In the genomic region with DNA sequence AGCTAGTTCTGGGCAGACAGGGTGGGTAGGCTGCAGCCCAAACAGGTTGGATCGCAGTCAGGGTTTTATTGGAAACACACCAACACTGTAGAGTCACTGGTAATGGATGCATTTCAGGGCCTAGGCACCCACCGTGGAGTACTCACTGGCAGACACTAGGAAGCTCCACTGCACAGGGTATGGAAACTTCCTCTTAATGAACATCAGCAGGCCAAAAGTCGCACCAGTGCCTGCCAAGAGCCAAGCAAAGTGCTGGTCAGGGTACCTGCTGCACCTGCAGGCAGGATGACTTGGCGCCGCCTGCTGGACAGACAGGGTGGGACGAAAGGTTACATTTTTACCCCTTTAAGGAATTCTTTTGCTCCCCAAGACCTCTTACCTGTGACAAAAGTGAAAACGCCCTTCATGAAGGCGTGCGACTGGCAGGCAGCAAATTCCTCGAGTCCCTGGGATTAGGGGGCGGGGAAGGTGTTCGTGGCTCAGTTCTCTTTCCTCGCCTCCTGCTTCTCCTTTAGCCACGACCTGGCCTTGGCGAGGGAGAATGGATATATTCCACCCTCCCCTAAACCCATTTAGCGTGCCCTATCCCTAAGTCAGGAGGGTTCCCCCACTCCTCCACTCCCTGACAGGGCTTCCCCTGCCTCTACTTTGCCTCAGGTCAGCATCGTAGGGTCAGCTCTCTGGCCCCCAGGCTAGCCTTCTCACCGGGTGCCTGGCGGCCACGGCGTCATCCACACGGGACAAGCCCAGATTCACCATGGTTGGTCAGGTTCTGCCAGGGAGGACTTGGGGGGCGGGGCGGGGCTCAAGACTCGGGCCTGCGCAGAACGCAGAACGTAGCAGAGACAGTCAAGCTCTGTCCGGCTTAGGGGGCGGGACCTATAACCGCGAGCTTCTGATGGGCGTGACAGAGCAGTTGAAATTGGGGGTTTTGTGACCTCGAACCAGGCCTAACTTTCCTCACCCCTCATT, we compare ENCODE assay signal across 8 mouse cellular contexts. TPM values are rescaled to one million over a fixed set of nuclear protein-coding genes. Genes with fewer than 3 reads are reported as not detected.
DNase-seq lines count a peak whose midpoint lies in the region; ATAC-seq and TF ChIP-seq lines count a peak whose summit lies in the region.

TSS of gene Tmem141 (minus strand) at position 777 of the 972 bp plus-strand sequence.

- WGBS in forebrain, embryonic 11.5 days, result 5% methylated on average over 34 of the region's 34 CpGs
- WGBS in heart, embryonic 16.5 days, result 6% methylated on average over 34 of the region's 34 CpGs
- 7% methylated on average over 34 of the region's 34 CpGs for WGBS in liver, embryonic 16.5 days (ENCODE audit: insufficient replicate concordance)
- 7% methylated on average over 34 of the region's 34 CpGs for WGBS in neural tube, embryonic 13.5 days

- H3K4me1 ChIP-seq in forebrain, embryonic 11.5 days (replicated peaks; ENCODE audit: control insufficient read depth, insufficient read depth, low read length), result no peaks in the 10 kb centered on the region; the same call in 1 of the 2 replicates
- peaks cover 9% of the 10 kb centered on the region for H3K4me1 ChIP-seq in heart, embryonic 16.5 days (ENCODE audit: control insufficient read depth, insufficient read depth, low read length)
- H3K4me1 ChIP-seq in liver, embryonic 16.5 days (ENCODE audit: control insufficient read depth, low read depth, low read length), result peaks cover 3% of the 10 kb centered on the region; the same call in 1 of the 2 replicates
- peaks cover 17% of the 10 kb centered on the region for H3K4me1 ChIP-seq in neural tube, embryonic 13.5 days (replicated peaks)
- peaks cover 13% of the 10 kb centered on the region for H3K4me1 ChIP-seq in testis, adult 2 months (ENCODE audit: control insufficient read depth, insufficient read depth, low read length)

- H3K4me2 ChIP-seq in forebrain, embryonic 11.5 days (ENCODE audit: low read depth, low read length, severe bottlenecking), result peak within 1 kb of the TSS; percentile 72
- H3K4me2 ChIP-seq in heart, embryonic 16.5 days (ENCODE audit: low read depth, low read length), result peak within 1 kb of the TSS; percentile 92
- H3K4me2 ChIP-seq in liver, embryonic 16.5 days (ENCODE audit: low read depth, low read length), result peak within 1 kb of the TSS; percentile 71
- H3K4me2 ChIP-seq in neural tube, embryonic 13.5 days, result peak within 1 kb of the TSS; percentile 84

- H3K27me3 ChIP-seq in forebrain, embryonic 11.5 days (ENCODE audit: control insufficient read depth, insufficient read depth, low read length), result peaks cover 7% of the 10 kb centered on the region
- H3K27me3 ChIP-seq in heart, embryonic 16.5 days (ENCODE audit: control insufficient read depth, insufficient read depth, low read length), result peaks cover 19% of the 10 kb centered on the region
- H3K27me3 ChIP-seq in liver, embryonic 16.5 days (ENCODE audit: control insufficient read depth, insufficient read depth, low read depth, low read length), result peaks cover 6% of the 10 kb centered on the region
- peaks cover 23% of the 10 kb centered on the region for H3K27me3 ChIP-seq in neural tube, embryonic 13.5 days
- no peaks in the 10 kb centered on the region for H3K27me3 ChIP-seq in testis, adult 2 months (ENCODE audit: control insufficient read depth, insufficient read depth, low read length)

- peak; percentile 62 for DNase-seq in c-Kit-positive CD71-positive TER-119-negative erythroid progenitor cells, embryonic 14.5 days (ENCODE audit: low read depth)
- DNase-seq in forebrain, embryonic 11.5 days (ENCODE audit: low spot score), result peak; percentile 88
- DNase-seq in kidney, postnatal 4 days, result peak; percentile 93 to 96

- TF ChIP-seq CTCF in testis, adult 2 months (IDR thresholded peaks at IDR 0.05; ENCODE audit: control insufficient read depth, insufficient read depth, insufficient replicate concordance, low read depth, low read length), result peak; percentile 62; the same call in 1 of the 2 replicates

- no peaks in the 10 kb centered on the region for H3K36me3 ChIP-seq in forebrain, embryonic 11.5 days (ENCODE audit: control insufficient read depth, insufficient read depth, low read length)
- H3K36me3 ChIP-seq in heart, embryonic 16.5 days (ENCODE audit: control insufficient read depth, insufficient read depth), result no peaks in the 10 kb centered on the region
- H3K36me3 ChIP-seq in liver, embryonic 16.5 days (ENCODE audit: control insufficient read depth, insufficient read depth), result no peaks in the 10 kb centered on the region
- no peaks in the 10 kb centered on the region for H3K36me3 ChIP-seq in neural tube, embryonic 13.5 days
- no peaks in the 10 kb centered on the region for H3K36me3 ChIP-seq in testis, adult 2 months (ENCODE audit: control insufficient read depth, insufficient read depth, low read length)

- H3K9ac ChIP-seq in forebrain, embryonic 11.5 days (ENCODE audit: low read length), result peak within 1 kb of the TSS; percentile 62
- H3K9ac ChIP-seq in heart, embryonic 16.5 days (ENCODE audit: low read length), result peak within 1 kb of the TSS; percentile 79
- peak within 1 kb of the TSS; percentile 45; the same call in 1 of the 2 replicates for H3K9ac ChIP-seq in liver, embryonic 16.5 days (ENCODE audit: low read depth, low read length)
- peak within 1 kb of the TSS; percentile 80 for H3K9ac ChIP-seq in neural tube, embryonic 13.5 days

- H3K27ac ChIP-seq in forebrain, embryonic 11.5 days (ENCODE audit: low read depth, low read length), result no peak within 1 kb of the TSS
- H3K27ac ChIP-seq in heart, embryonic 16.5 days (ENCODE audit: low read length), result peak within 1 kb of the TSS; percentile 67
- 0 out of 2 replicates have a peak within 1 kb of the TSS, but pooled peaks have one; percentile 22 for H3K27ac ChIP-seq in liver, embryonic 16.5 days (ENCODE audit: low read length)
- peak within 1 kb of the TSS; percentile 65 for H3K27ac ChIP-seq in neural tube, embryonic 13.5 days (replicated peaks)
- peak within 1 kb of the TSS; percentile 83 for H3K27ac ChIP-seq in testis, adult 2 months (ENCODE audit: control insufficient read depth, insufficient read depth, low read depth, low read length)

- H3K9me3 ChIP-seq in forebrain, embryonic 11.5 days (ENCODE audit: control insufficient read depth, low read length), result no peaks in the 10 kb centered on the region
- no peaks in the 10 kb centered on the region for H3K9me3 ChIP-seq in heart, embryonic 16.5 days (replicated peaks; ENCODE audit: control insufficient read depth, low read length)
- H3K9me3 ChIP-seq in liver, embryonic 16.5 days (replicated peaks; ENCODE audit: control insufficient read depth, low read length), result no peaks in the 10 kb centered on the region
- no peaks in the 10 kb centered on the region for H3K9me3 ChIP-seq in neural tube, embryonic 13.5 days

- ATAC-seq in CD4-positive, CD25-positive, alpha-beta regulatory T cell, adult 4 months, result peak; percentile 41
- peak; percentile 92 for ATAC-seq in forebrain, embryonic 11.5 days (replicated peaks; ENCODE audit: low FRiP score)
- ATAC-seq in heart, embryonic 16.5 days (replicated peaks; ENCODE audit: extremely low read depth, insufficient read depth, low FRiP score), result peak; percentile 92
- ATAC-seq in liver, embryonic 16.5 days (ENCODE audit: low read depth), result peak; percentile 87
- peak; percentile 96 for ATAC-seq in neural tube, embryonic 13.5 days (ENCODE audit: low read depth)

- peak within 1 kb of the TSS; percentile 38 for H3K4me3 ChIP-seq in forebrain, embryonic 11.5 days (ENCODE audit: low read depth, low read length)
- H3K4me3 ChIP-seq in heart, embryonic 16.5 days (ENCODE audit: low read length), result peak within 1 kb of the TSS; percentile 62
- peak within 1 kb of the TSS; percentile 57 for H3K4me3 ChIP-seq in liver, embryonic 16.5 days (ENCODE audit: low read depth, low read length)
- peak within 1 kb of the TSS; percentile 54 for H3K4me3 ChIP-seq in neural tube, embryonic 13.5 days
- H3K4me3 ChIP-seq in testis, adult 2 months (ENCODE audit: control insufficient read depth, low read depth, low read length), result peak within 1 kb of the TSS; percentile 87

- peak; percentile 38; the same call in 1 of the 2 replicates for TF ChIP-seq POLR2A in testis, adult 2 months (IDR thresholded peaks at IDR 0.05; ENCODE audit: control insufficient read depth, low read depth, low read length)

RNA-seq across cellular contexts. Expression of gene Tmem141, which starts in this region (rescaled TPM):
- under 1 TPM in 1 of 2 experiments, not detected in 1; 0.94 TPM for polyA plus RNA-seq in CD4-positive, CD25-positive, alpha-beta regulatory T cell, adult 4 months (2017; shearing (Covaris generic))
- polyA plus RNA-seq in forebrain, embryonic 11.5 days (2014; fragmentation: Nextera tagmentation; extraction: Ambion mirVana), result 12.6 and 17.9 TPM in 2 replicates
- 20.0 and 25.6 TPM in 2 replicates for polyA plus RNA-seq in heart, embryonic 16.5 days (2015; fragmentation: Nextera tagmentation; extraction: Ambion mirVana)
- polyA plus RNA-seq in liver, embryonic 16.5 days (2015; fragmentation: Nextera tagmentation; extraction: Ambion mirVana), result 9.0 and 10.5 TPM in 2 replicates
- polyA plus RNA-seq in neural tube, embryonic 13.5 days (2015; fragmentation: Nextera tagmentation; extraction: Ambion mirVana), result 37.7 and 41.2 TPM in 2 replicates
- polyA plus RNA-seq in testis, adult 2 months (2012; rRNA removed), result 24.0 and 26.8 TPM in 2 replicates

Comparison
In these comparisons a context has a peak if more than half of its experiments do, and no peak if none do; other contexts are left out.
1. Peak in ATAC-seq in CD4-positive, CD25-positive, alpha-beta regulatory T cell, adult 4 months; RNA of the gene not detected or under 1 TPM.
2. ATAC-seq: peak in every context shown above with its lines; median percentile 96 in neural tube, embryonic 13.5 days; 92 in forebrain, embryonic 11.5 days; 92 in heart, embryonic 16.5 days; 87 in liver, embryonic 16.5 days; 41 in CD4-positive, CD25-positive, alpha-beta regulatory T cell, adult 4 months.